Mouse (Mus musculus) gastrocnemius, adult 2 months (tissue): Measurements from ENCODE around the gene Scgb2b7. TPM values are rescaled to one million over a fixed set of nuclear protein-coding genes. Genes with fewer than 3 reads are reported as not detected.
"Not testable (repeated sequence)": the region's sequence is repeated elsewhere in the genome, so short reads cannot be mapped to it uniquely, and the experiment has no call there.

Experiments used
- DNase-seq: peaks from one replicate; pipeline ENCODE4 v3.0.0; 2022
- H3K27ac ChIP-seq: fragments of 200-600 bp; 2 replicates; pipeline ENCODE4 v1.8.1; 2022; ENCODE audit warnings: mild to moderate bottlenecking
- H3K4me3 ChIP-seq: fragments of 200-600 bp; 2 replicates; pipeline ENCODE4 v1.8.1; 2022; ENCODE audit warnings: mild to moderate bottlenecking, moderate library complexity
- intact Hi-C: fragments of 180-260 bp; cut with DNase I; formaldehyde crosslinking; loops from one replicate; pipeline ENCODE4 v1.15.1; 2025
- long read RNA-seq, 2 experiments: library from polyadenylated mRNA; stranded (forward); transcript quantifications; one replicate each; pipeline ENCODE4 v2.0.0; 2021
- total RNA-seq, 2 experiments: library from RNA; stranded (reverse); gene quantifications; 2 replicates each; pipeline ENCODE4 v1.2.3; 2021

The Scgb2b7 gene
- total RNA-seq, result not detected
- long read RNA-seq, experiment 1, result 0 reads
- long read RNA-seq, experiment 2, result 0 reads

- H3K27ac ChIP-seq, DNase-seq, intact Hi-C loops, H3K4me3 ChIP-seq: not testable (repeated sequence)
Observed at GRCm38 (mm10) chr7:31705657-31706056, at the start of gene Scgb2b7. Gene Scgb2b7 (minus strand): TSS chr7:31705757.

- H3K27ac ChIP-seq, intact Hi-C loops, H3K4me3 ChIP-seq, DNase-seq: not testable (repeated sequence)
Observed at GRCm38 (mm10) chr7:31712365-31712764, 6.8 kb upstream of the Scgb2b7 start, which contains the start of gene Scgb1b7. Gene Scgb1b7 (plus strand): TSS chr7:31712665.

Other genes with a start within 250 kb of the Scgb2b7 start
- gene Scgb1b7, start 6.9 kb upstream of the Scgb2b7 start, total RNA-seq, result not detected